Mouse (Mus musculus): ENCODE measurements around the gene Tmc2.
A peak's percentile ranks its signal among the peaks of the same experiment; 100 is the strongest.

GRCm38 (mm10) chr2:130303014-130303413, 108.0 kb downstream of the Tmc2 start:
- no peak for TF ChIP-seq CTCF (conservative IDR thresholded peaks at IDR 0.05; ENCODE audit: low read length)
- peak; percentile 88 for TF ChIP-seq NANOG (IDR thresholded peaks at IDR 0.05; ENCODE audit: borderline replicate concordance, low read length)

Measured in E14TG2a.4 (cell line).